Mouse (Mus musculus) small intestine, adult 2 months (tissue): ENCODE results near the gene Sidt1.

Experiments
- CTCF ChIP-seq: fragments of 200-500 bp; IDR thresholded peaks from 2 replicates; pipeline ENCODE4 v1.5.1; 2012; ENCODE audit warnings: low read depth, mild to moderate bottlenecking, control low read depth, inconsistent platforms, low read length, moderate library complexity, mixed read lengths; ENCODE audit not compliant: insufficient replicate concordance, insufficient read length; ENCODE audit errors: extremely low read depth
- POLR2A ChIP-seq: fragments of 200-500 bp; IDR thresholded peaks from 2 replicates; pipeline ENCODE4 v1.6.1; 2012; ENCODE audit warnings: low read depth, mild to moderate bottlenecking, control low read depth, inconsistent platforms, low read length, moderate library complexity

DNA sequence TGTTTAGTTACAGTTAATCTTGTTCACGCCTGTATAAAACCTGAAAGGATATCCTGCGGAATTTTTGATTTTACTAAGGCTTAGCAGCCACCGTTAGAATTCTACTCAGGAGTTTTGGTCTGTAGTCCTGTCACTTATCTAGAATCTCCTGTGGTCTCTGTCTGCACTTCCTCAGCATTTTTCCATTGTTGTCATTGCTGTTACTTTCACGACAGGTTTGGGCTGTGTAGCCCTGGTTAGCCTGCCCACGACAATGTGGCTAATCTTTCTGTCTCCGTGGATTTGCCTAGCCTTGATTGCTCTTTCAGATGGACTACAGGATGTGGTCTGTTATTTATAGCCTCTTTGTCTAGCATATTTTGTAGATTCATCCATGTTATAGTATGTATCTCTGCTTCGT lies 23.3 kb upstream of the Sidt1 start:
- no peak for TF ChIP-seq POLR2A
- TF ChIP-seq CTCF = no peak
